Mouse (Mus musculus): ENCODE results near the gene Ube2e3. TPM values are rescaled to one million over a fixed set of nuclear protein-coding genes. Genes with fewer than 3 reads are reported as not detected.

The Ube2e3 gene
- polyA plus RNA-seq (2012; ENCODE audit: low replicate concordance): 70.5 and 153 TPM in 2 replicates

DNA sequence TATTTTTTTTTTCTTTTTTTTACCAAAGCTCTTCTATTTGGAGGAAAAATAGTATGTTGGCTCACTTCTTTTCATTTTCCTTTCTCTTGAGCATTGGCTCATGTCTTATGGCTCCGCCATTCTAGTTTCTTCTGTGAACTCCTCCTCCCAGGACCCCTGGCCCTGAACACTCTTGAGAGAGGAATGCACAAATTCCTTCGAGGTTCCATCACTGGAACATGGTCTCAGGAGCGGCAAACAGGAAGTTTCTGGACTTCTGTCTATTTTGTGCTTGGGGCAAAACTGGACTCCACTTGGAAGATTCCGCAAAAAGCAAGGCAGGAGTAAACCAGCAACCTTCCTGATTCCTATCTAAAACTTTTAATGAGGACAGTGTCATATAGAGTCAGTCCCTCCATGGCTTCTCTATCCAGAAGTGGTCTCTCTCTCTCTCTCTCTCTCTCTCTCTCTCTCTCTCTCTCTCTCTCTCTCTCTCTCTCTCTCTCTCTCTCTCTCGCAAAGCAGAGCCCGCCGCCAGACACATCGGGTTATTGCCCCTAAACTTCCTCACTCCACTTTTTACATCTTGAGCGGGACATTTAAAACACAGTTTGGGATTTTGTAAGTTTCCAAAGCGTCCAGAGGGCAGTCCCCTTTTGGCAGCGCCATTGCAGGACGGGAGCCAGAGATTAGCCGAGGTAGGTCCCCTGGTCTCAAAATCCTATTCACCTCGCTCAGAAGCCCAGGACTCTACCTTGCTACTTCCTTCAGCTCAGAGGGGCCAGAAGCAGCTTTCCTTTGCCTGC, at the start of gene Ube2e3:
Gene Ube2e3 (plus strand): TSS at position 399 of the 785 bp plus-strand sequence.

All from leukemia stem cell, adult 10-12 weeks (primary cell).